Mouse (Mus musculus): ENCODE measurements at regions not wholly inside any gene's neighbourhood (a gene's known extent, or its start where the extent isn't known, plus 50 kb on each side); places are given as distances from the start of the nearest gene placed in this dataset.

- TF ChIP-seq POLR2A (IDR thresholded peaks at IDR 0.05; ENCODE audit: borderline replicate concordance, low read depth, low read length) (no peak), CTCF (IDR thresholded peaks at IDR 0.05; ENCODE audit: low read depth, low read length) (no peak)
Observed at GRCm38 (mm10) chr6:53220784-53221667, 66.0 kb upstream of the Creb5 start.

All from bone marrow macrophage, adult 2 months (primary cell).